Mouse (Mus musculus) kidney, postnatal 0 days (tissue): ENCODE results near the gene Fxyd6. TPM values are rescaled to one million over a fixed set of nuclear protein-coding genes. Genes with fewer than 3 reads are reported as not detected.

ENCODE experiments used
- ATAC-seq: fragments of 200-750 bp; cut with Nextera tagmentation; replicated peaks from 2 replicates; pipeline ENCODE4 v1.8.0; 2017; ENCODE audit warnings: low read depth, moderate number of reproducible peaks, moderate TSS enrichment, moderate library complexity; ENCODE audit not compliant: low FRiP score
- DNase-seq: peaks from one replicate; pipeline ENCODE4 v3.0.0-alpha.2; 2016; ENCODE audit warnings: low spot score
- H3K27ac ChIP-seq: fragments of 300-500 bp; sonication (generic); 2 replicates; pipeline ENCODE4 v1.5.1; 2014; ENCODE audit warnings: mild to moderate bottlenecking
- H3K27me3 ChIP-seq: fragments of 300-500 bp; sonication (generic); 2 replicates; pipeline ENCODE4 v1.6.1; 2014; ENCODE audit warnings: low read length, mixed read lengths; ENCODE audit not compliant: insufficient read depth
- H3K36me3 ChIP-seq: fragments of 300-500 bp; sonication (generic); 2 replicates; pipeline ENCODE4 v1.6.1; 2014; ENCODE audit warnings: low read length, mixed read lengths; ENCODE audit not compliant: insufficient read depth
- H3K4me1 ChIP-seq: fragments of 300-500 bp; sonication (generic); replicated peaks from 2 replicates; pipeline ENCODE4 v1.6.1; 2014; ENCODE audit warnings: antibody characterized with exemption, low read length, mixed read lengths; ENCODE audit not compliant: insufficient read depth
- H3K4me2 ChIP-seq: fragments of 300-500 bp; sonication (generic); 2 replicates; pipeline ENCODE4 v1.6.1; 2014; ENCODE audit warnings: mild to moderate bottlenecking, low read length, moderate library complexity, mixed read lengths
- H3K4me3 ChIP-seq: fragments of 300-500 bp; sonication (generic); replicated peaks from 2 replicates; pipeline ENCODE4 v1.5.1; 2014; ENCODE audit warnings: low read depth, low read length
- H3K9ac ChIP-seq: fragments of 300-500 bp; sonication (generic); 2 replicates; pipeline ENCODE4 v1.6.1; 2014; ENCODE audit warnings: low read depth, low read length
- H3K9me3 ChIP-seq: fragments of 300-500 bp; sonication (generic); replicated peaks from 2 replicates; pipeline ENCODE4 v1.6.1; 2016; ENCODE audit warnings: low read length, inconsistent platforms, mixed read lengths
- CTCF ChIP-seq: IDR thresholded peaks from 2 replicates; pipeline ENCODE4 v1.5.1; 2016; ENCODE audit warnings: antibody characterized with exemption, low read depth, mild to moderate bottlenecking, moderate library complexity
- WGBS: fragments of 180-500 bp; shearing (Covaris S2); extraction: QIAGEN DNeasy Blood & Tissue Kit; methylation state at CpG from one replicate; pipeline ENCODE4 v1.1.7; 2014; 5-methylcytosine and 5-hydroxymethylcytosine counted together
- polyA plus RNA-seq: library from polyadenylated mRNA; unstranded; fragments of >200 nt; fragmentation: Nextera tagmentation; extraction: Ambion mirVana; gene quantifications from 2 replicates; pipeline ENCODE4 v1.2.1, GENCODE M21; 2015

Fxyd6 gene
- polyA plus RNA-seq, 1 experiment from 2014 or later: 141 TPM

DNA sequence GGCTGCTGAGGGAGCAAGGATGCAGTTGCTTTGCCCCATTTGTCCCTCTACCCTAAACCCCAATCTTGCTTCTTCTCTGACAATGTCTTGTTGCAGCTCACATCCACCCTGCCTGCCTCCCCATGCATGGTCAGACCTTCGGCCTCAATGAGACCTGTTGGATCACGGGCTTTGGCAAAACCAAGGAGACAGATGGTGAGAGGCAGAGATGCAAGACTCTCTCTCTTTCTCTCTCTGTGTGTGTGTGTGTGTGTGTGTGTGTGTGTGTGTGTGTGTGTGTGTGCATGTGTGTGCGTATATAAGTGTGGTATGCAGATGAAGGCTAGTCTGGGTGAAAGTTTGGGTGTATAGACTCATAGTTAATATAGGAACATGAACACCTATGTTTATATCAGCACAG lies 26.9 kb upstream of the Fxyd6 start:
- no peak for ATAC-seq
- no peak overlapping the region for H3K4me2 ChIP-seq
- no peak overlapping the region for H3K27ac ChIP-seq
- H3K27me3 ChIP-seq: no peaks in the 10 kb centered on the region
- H3K9ac ChIP-seq: no peak overlapping the region
- no peaks in the 10 kb centered on the region for H3K9me3 ChIP-seq
- H3K36me3 ChIP-seq: no peaks in the 10 kb centered on the region
- no peak for DNase-seq
- 83% methylated on average over 3 of the region's 3 CpGs for WGBS
- TF ChIP-seq CTCF: no peak
- H3K4me1 ChIP-seq: no peaks in the 10 kb centered on the region
- no peak overlapping the region for H3K4me3 ChIP-seq

DNA sequence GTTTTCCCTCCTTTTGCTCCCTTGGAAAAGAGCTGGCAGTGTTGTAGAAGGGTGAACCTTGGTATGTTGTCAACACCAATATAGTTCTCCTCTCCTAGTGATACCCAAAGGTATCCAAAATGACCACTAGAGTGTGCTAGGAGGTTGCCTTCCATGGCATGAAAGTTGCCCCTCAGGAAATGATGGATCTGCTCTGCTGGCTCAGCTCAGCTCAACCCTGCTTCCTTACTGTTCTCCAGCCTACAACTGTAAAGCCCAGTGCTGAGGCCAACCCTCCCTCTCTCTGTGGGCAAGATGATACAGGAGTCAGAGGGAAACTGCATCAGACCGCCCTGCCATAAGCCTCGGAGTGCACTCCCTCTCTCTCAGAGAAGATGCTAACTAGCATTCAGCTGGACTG lies 24.5 kb upstream of the Fxyd6 start:
- ATAC-seq: peak; percentile 57; the same call in 1 of the 2 replicates
- no peak overlapping the region for H3K9ac ChIP-seq
- no peaks in the 10 kb centered on the region for H3K36me3 ChIP-seq
- no peak overlapping the region for H3K27ac ChIP-seq
- no peak overlapping the region for H3K4me3 ChIP-seq
- H3K9me3 ChIP-seq: no peaks in the 10 kb centered on the region
- peak; percentile 83 for TF ChIP-seq CTCF
- H3K27me3 ChIP-seq: no peaks in the 10 kb centered on the region
- H3K4me1 ChIP-seq: no peaks in the 10 kb centered on the region
- DNase-seq: peak; percentile 81
- 31% methylated on average over 2 of the region's 2 CpGs for WGBS
- no peak overlapping the region for H3K4me2 ChIP-seq

DNA sequence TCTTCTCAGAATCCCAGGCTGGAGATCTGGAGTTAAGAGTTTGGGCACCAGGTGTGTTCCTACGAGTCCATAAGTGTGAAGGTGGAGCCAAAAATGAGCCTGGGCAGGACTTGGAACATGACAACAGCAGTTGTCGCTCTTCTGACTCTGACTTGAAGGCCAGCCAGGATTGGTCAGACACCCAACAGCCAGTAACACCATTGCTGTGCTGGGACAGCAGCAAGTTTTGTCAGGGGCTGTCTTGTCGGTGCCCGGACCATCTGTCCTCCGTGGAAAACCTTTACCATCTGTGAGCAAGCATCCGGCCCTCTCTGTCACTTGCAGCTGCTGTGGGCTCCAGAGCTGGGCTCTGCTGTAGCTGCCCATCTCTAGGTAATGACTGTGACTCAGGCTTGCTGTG lies 23.7 kb upstream of the Fxyd6 start:
- Histone ChIP-seq H3K4me1 (no peaks in the 10 kb centered on the region), H3K27ac (no peak overlapping the region), H3K9me3 (no peaks in the 10 kb centered on the region), H3K36me3 (no peaks in the 10 kb centered on the region), H3K4me2 (no peak overlapping the region), H3K9ac (no peak overlapping the region), H3K4me3 (no peak overlapping the region), H3K27me3 (no peaks in the 10 kb centered on the region)
- ATAC-seq (no peak), DNase-seq (no peak)
- WGBS: 61% methylated on average over 6 of the region's 6 CpGs
- TF ChIP-seq CTCF: no peak

DNA sequence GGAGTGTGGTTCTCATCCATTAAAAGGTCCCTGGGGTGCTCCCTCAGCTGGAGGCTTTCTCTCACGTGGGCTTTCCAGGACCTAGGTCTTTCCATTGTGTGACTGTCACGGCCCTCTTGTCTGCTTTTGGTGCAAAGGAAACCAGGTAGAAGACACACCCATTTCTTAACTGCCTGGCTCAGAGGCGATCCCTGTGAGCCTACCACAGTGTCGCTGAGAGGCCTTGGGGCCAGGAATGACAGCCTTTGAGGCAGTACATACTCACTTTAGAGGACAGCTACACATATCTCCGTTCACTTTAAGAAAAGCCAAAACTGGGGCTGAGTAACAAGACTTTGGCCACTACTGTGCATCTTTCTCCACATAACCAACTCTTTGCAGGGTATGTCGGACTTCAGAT lies 21.4 kb upstream of the Fxyd6 start:
- no peak overlapping the region for H3K27ac ChIP-seq
- no peak for ATAC-seq
- no peaks in the 10 kb centered on the region for H3K9me3 ChIP-seq
- TF ChIP-seq CTCF: no peak
- no peak overlapping the region for H3K4me3 ChIP-seq
- H3K9ac ChIP-seq: no peak overlapping the region
- H3K4me2 ChIP-seq: no peak overlapping the region
- 75% methylated on average over 6 of the region's 6 CpGs for WGBS
- DNase-seq: no peak
- H3K36me3 ChIP-seq: no peaks in the 10 kb centered on the region
- no peaks in the 10 kb centered on the region for H3K4me1 ChIP-seq
- no peaks in the 10 kb centered on the region for H3K27me3 ChIP-seq

GRCm38 (mm10) chr9:45349181-45349580 lies 20.8 kb upstream of the Fxyd6 start:
- Histone ChIP-seq H3K4me2 (no peak overlapping the region), H3K27ac (no peak overlapping the region), H3K4me1 (no peaks in the 10 kb centered on the region), H3K4me3 (no peak overlapping the region), H3K9ac (no peak overlapping the region), H3K9me3 (no peaks in the 10 kb centered on the region), H3K36me3 (no peaks in the 10 kb centered on the region), H3K27me3 (no peaks in the 10 kb centered on the region)
- no peak for DNase-seq
- 32% methylated on average over 4 of the region's 4 CpGs for WGBS
- no peak for TF ChIP-seq CTCF
- no peak for ATAC-seq

- Histone ChIP-seq H3K27me3 (no peaks in the 10 kb centered on the region), H3K36me3 (no peaks in the 10 kb centered on the region), H3K4me1 (no peaks in the 10 kb centered on the region), H3K4me2 (no peak overlapping the region), H3K9ac (no peak overlapping the region), H3K9me3 (no peaks in the 10 kb centered on the region), H3K4me3 (no peak overlapping the region), H3K27ac (no peak overlapping the region)
- TF ChIP-seq CTCF: no peak
- DNase-seq: no peak
- 27% methylated on average over 5 of the region's 5 CpGs for WGBS
- no peak for ATAC-seq
These were observed 20.1 kb upstream of the Fxyd6 start for GRCm38 (mm10) chr9:45349851-45350250.

DNA sequence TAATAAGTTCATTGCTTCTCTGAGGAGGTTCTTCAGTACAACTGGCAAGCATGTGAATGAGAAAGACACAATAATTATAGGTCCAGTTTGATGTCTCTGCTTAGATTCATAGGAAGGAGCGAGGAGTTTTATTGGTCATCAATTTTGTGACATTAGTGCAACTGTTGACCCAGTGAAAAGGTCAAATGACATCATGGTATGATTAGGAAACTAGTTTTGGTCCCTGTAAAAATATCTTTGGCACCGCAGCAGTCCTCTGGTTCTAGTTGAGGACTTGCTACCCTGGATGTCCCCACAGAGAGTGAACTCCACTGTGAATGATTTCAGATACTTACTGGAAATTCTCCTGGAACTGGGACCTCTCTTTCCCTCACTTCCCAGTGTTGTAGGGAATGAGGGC lies 14.8 kb upstream of the Fxyd6 start:
- Histone ChIP-seq H3K9ac (no peak overlapping the region), H3K9me3 (no peaks in the 10 kb centered on the region), H3K4me1 (no peaks in the 10 kb centered on the region), H3K4me3 (no peak overlapping the region), H3K27me3 (no peaks in the 10 kb centered on the region), H3K36me3 (no peaks in the 10 kb centered on the region), H3K27ac (no peak overlapping the region), H3K4me2 (no peak overlapping the region)
- TF ChIP-seq CTCF: no peak
- 61% methylated on average over 2 of the region's 2 CpGs for WGBS
- DNase-seq (no peak), ATAC-seq (no peak)
